Mouse (Mus musculus) kidney, postnatal 4 days (tissue): ENCODE measurements around the gene Ssr1.

Experiments used
- DNase-seq, 2 experiments: peaks; one replicate each; pipeline ENCODE4 v3.0.0; 2021; ENCODE audit warnings: mixed read lengths in 2 of 2

The Ssr1 gene

DNA sequence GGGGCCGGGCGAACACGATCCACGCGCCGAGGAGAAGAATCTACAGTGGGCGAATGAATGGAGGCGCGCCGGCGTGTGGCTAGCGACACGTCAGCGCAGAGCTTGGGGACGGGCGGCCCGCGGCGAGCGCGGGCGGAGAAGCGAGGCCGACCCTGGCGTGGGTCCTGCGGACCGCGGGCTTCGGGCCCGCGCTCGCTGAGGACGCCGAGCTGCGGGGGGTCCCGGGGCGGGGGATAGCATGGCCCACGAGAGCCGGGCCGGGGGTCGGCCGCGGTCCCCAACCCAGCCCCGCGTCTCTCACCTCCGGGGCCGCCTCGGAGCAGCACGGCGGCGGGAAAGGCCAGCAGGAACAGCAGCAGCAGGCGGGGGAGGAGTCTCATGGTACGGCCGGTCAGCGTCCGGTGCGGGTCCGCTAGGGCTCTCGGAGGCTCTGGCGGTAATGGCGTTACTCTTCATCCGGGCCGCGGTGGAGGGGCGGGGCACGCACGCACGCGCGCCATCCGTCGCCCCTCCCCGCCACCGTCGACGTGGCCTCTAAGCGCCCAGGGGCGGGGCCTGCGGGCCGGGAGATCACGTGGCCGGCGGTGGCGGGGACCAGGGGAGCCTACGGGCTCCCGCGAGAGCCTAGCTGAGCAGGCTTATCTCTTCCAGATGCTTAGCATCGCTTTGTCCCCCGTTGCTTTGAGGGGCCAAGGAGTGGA is at the start of gene Ssr1:
Gene Ssr1 (minus strand): TSS at position 514 of the 701 bp plus-strand sequence.
- peak; percentile 98 to 99 for DNase-seq

DNA sequence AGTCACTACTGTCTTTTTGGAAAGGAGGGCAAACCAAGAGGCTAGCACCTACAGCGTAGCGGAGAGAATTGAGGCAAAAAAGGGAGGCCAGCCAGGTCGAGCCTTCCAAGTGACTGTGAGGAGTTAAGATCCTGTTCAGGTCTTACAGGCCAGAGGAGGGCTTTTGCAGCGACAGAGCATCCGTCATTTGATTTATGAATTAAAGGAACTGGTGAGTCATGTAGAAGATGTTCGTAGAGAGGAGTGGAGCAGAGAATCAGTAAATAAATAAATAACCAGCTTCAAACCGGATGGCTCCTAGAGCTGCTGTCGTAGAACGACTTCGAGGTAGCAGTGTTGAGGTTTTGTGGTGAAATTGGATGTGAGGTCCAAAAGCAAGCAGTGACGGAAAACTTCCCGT is 43.8 kb upstream of the Ssr1 start:
- peak in 1 of 2 experiments; percentile 35 for DNase-seq

GRCm38 (mm10) chr13:38037044-38037687 is 43.1 kb upstream of the Ssr1 start, which contains the start of gene Cage1:
Cage1 (minus strand) TSS chr13:38037069.
- DNase-seq = peak; percentile 98

GRCm38 (mm10) chr13:38036343-38037043 is 42.5 kb upstream of the Ssr1 start, which contains the start of gene Riok1:
Riok1 (plus strand) TSS chr13:38036995.
- peak; percentile 24 to 35 for DNase-seq

DNA sequence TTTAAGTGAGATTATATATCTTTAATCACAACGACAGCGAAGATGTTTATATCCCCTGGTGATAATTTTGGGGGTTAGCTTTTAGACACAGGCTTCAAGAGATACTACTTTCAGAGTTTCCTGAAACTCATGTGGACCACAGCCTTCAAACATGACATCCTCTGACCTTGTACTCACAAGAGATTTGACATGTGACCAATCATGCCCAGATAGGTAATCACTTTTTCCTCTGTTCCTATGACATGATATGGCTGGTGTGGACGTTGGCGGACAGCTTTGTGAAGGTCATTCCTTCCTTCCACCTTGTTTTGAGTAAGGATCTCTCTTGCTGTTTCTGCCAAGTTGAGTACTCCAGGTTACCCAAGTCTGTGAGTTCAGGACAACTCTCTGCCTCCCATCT is 34.4 kb upstream of the Ssr1 start:
- DNase-seq = no peak

DNA sequence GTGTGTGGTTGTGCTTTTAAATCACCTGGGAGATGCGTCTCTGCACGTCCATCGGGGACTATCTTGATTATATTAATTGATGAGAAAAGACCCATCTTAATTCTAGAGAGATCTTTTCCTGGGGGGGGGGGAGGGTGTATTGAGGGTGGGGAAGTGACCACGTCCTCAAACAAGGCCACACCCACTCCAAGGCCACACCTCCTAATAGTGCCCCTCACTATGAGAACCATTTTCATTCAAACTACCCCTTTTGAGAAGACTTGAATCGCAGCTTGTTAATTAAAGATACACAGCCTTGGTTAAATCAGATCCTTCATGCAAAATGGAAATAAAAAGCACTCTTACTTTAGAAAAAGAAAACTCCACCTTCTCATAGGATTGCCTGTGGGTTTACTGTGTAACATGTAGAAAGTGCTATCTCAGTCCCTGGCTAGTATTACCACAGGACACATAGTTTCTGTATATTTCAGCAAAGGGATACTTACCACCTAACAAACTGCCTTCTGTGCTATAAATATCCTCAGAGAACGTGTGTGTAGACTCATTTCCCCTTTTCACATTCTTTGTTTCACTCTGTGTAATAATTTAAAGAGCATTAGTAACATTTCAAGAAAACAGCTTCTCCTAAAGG is 33.7 kb upstream of the Ssr1 start:
- DNase-seq = no peak

GRCm38 (mm10) chr13:38025874-38026273 is 31.9 kb upstream of the Ssr1 start:
- DNase-seq = peak in 1 of 2 experiments; percentile 8

GRCm38 (mm10) chr13:38018791-38019190 is 24.8 kb upstream of the Ssr1 start:
- no peak for DNase-seq

DNA sequence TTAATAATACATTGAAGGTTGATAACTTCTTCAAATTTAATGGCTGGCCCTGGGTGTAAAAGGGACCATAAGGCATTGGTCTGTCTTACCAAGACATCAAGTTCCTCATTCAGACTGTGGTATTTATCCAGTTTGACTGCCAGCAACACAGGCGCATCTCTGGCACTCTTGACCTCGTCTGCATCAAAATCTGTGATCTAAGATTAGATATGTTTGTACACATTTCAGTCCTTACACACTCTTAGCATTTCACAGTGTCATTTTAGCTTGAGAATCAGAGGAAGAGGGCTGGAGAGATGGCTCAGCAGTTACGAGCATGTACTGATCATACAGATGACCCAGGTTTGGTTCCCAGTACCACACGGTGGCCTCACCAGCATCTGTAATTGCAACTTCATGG is 21.6 kb upstream of the Ssr1 start:
- DNase-seq = no peak

DNA sequence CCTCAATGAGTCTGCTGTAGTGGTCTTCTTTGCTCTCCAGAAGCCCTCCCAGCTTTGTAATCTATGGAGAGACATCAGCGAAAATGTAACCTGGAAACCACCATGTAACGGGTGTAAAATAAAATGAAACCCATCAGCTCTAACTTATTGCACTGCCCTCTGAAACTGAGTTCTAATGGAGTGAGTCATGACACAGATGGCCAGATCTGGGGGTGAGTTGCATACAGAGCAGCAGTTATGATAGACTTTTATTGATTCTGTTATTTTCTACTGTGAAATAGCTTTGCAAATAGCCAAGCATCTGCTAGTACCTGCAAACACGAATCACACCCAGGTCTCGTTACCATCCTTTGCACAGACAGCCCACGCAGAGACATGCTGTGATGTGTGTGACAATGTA is 18.4 kb upstream of the Ssr1 start:
- DNase-seq = no peak

DNA sequence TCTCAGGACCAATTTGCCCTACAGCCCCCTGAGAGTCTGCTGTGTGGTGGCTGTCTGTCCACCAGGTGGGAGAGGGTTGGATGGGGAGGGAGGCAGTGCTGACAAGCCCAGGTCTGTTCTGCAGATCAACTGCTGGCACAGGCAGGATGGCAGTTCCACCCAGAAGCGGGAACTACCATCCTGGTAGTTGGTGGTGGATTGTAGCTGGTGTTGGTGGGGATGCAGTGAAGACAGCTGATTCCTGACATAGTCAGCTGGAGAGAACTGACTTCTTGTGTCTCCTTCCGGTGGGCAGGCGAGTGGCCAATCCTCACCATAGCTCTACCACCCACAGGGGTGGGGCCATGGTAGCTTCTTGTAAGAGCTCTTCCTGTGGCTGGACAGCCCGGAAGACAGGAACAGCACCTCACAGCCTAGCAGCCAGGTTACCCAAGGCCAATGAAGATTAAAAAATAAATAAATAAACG is 16.5 kb upstream of the Ssr1 start:
- DNase-seq = no peak

- no peak for DNase-seq
Measured at GRCm38 (mm10) chr13:38009721-38010408, 15.8 kb upstream of the Ssr1 start.

DNA sequence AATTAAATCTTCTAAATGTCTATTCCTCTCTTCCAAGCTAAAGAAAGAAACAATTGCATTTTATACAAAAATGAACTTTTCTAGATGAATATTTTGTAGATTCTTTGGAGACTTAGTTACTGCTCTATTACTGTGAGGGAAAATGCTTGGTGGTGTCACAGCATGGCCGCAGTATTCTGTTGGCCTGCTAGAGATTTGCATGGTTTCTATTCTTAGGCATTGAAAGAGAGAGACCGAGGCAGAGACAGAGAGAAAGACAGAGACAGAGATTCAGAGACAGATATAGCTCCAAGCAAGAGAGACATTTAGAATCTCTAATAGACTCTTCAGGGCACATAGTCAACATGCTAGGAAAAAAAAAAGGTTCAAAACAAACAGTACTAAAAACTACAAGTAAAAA is 14.0 kb upstream of the Ssr1 start:
- no peak for DNase-seq

- DNase-seq = no peak
Measured at GRCm38 (mm10) chr13:38002461-38002860, 8.4 kb upstream of the Ssr1 start.

- DNase-seq = no peak
Measured at GRCm38 (mm10) chr13:37999713-38000112, 5.7 kb upstream of the Ssr1 start.

DNA sequence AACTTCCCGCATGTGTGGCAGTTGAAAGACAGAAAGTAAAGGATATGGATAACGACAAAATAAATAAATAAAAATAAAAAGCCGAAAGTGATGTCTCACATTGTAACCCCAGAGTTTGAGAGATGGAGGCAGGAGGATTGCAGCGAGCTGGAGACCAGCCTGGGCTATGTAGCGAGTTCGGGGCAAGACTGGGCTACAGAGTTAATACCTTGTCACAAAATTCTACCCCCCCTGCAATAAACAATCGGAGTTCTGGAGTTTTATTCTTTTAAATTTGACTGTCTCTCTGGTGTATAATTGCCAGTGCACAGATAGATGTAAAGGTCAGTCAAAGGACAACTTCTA is 360 bp upstream of the Ssr1 start:
- no peak for DNase-seq

- no peak for DNase-seq
Measured at GRCm38 (mm10) chr13:37993376-37993703, 677 bp downstream of the Ssr1 start.

DNA sequence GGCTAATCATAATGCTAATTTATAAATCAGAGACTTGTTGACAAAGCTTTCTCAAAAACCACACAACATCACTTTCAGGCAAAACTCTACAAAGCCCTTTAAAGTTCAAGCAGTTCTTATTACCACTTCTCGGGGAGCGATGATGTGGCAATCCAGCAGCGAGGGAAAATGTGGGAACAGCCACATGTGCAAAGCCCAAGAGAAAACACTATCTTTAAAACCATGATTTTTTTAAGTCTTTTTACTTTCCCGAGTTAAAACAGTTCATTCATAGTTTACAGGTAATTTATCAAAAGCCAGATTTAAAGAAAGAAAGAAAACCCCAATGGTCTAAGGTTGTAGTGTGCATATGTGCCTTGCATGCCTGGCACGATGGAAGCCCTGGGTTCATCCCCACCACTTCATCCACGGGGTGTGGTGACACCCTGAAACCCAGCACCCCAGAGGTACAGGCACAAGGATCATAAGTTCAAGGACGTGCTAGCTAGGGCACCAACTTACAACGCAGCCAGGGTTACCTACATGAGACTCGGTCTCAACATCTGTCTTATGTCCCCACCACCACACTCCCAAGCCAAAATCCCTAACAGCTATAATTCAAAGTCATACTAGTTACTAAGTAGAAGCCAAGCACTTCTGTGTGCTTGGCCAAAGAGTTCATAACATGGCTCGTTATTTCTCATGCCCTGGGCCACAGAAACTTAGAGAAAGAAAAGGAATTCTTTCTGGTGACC is 1.2 kb downstream of the Ssr1 start:
- no peak for DNase-seq

GRCm38 (mm10) chr13:37989701-37990100 is 4.3 kb downstream of the Ssr1 start:
- no peak for DNase-seq

GRCm38 (mm10) chr13:37986166-37986565 is 7.9 kb downstream of the Ssr1 start:
- DNase-seq = no peak

DNA sequence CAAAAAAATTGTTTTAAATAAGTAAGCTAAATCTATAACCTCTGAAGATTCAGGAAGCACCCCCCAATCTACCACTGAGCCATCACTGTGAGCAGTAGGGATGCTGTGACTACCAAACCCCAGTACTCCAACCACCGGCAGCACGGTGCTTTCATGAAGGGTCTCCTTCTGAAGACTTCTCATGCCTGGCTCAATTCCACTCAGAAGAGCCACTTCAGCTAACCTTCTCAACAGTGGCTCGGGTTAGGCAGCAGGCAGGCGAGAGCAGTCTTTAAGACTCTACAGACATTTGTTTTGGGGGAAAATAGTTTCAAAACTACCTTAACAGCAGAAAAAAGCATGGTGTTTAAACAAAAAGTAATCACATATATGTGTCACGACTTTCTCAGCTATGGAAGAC is 13.0 kb downstream of the Ssr1 start:
- no peak for DNase-seq

DNA sequence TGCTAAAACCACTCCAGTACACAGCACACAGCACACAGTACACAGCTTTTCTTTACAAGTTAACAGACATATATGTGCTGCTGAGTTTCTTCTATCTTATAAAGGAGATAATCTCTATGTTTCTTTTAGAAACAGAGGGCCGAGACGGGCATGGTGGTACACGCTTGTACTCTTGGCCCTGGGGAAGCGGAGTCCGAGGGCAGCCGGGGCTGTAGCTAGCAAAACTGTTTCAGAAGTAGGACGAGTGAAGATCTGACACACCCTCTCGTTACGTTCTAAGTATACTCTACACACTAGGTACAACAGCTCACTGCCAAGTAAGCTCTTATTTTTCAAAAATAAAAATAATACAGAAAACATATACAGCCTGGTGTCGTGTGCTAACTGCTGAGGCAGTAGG is 13.7 kb downstream of the Ssr1 start:
- no peak for DNase-seq
